9 mouse cellular contexts compared by ENCODE assay signal in the genomic region with DNA sequence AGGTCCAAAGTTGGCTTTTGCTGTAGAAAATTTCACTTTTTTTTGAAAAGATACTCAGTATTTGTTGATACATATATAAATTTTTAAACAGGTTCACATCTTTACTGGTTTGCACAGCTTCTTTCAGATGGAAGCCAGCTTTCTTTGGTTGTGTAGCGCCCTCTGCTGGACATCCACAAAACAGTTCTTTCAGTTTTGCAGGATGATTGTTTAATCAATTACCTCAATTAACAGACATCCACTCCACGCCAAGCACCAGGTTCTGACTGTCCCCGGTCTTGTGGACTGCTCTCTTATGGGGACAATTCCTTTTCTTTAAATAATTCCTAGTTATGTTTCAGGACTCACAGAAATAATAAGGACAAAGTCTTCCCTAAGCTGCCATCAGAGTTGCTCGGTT. TPM values are rescaled to one million over a fixed set of nuclear protein-coding genes. Genes with fewer than 3 reads are reported as not detected.
DNase-seq lines count a peak whose midpoint lies in the region; ATAC-seq lines count a peak whose summit lies in the region.
"Had no signal": no experiment of that assay in that cellular context is flagged by ENCODE, and none has a peak within 500 bp of the region (broad histone marks: within the 10 kb centered on the region; RNA-seq: fewer than 3 reads in every experiment).

No protein-coding gene starts in this region.

- peak; percentile 17 to 81 for DNase-seq in frontal cortex, adult 2 months (ENCODE audit: extremely low spot score in 1 of 2, low spot score in 1 of 2)
- DNase-seq in c-Kit-positive CD71-positive TER-119-positive erythroid progenitor cells, embryonic 14.5 days (ENCODE audit: low spot score), result peak; percentile 43
- DNase-seq in frontal cortex, postnatal 25 days (ENCODE audit: low spot score in 2 of 2), result peak; percentile 42 to 60
- peak; percentile 82 for DNase-seq in kidney, postnatal 4 days
- DNase-seq in lung, postnatal 10 days, result peak; percentile 67
- DNase-seq in spleen, postnatal 10 days (ENCODE audit: low spot score in 2 of 2), result peak; percentile 37 to 71

- ATAC-seq in frontal cortex, adult (ENCODE audit: low TSS enrichment), result no peak
- peak; percentile 69 for ATAC-seq in CD4-positive, CD25-positive, alpha-beta regulatory T cell, adult 4 months

RNA-seq across cellular contexts. Expression of gene Gbp5, which starts 17.9 kb away (rescaled TPM):
- polyA plus RNA-seq in frontal cortex, adult 2 months (2012; rRNA removed), result 3.0 TPM in 2 replicates
- 10 to 100 TPM; 18.3 to 29.5 TPM for polyA plus RNA-seq in CD4-positive, CD25-positive, alpha-beta regulatory T cell, adult 4 months (2017; shearing (Covaris generic))
- polyA plus RNA-seq: limb, embryonic 15.5 days had no signal

RNA-seq across cellular contexts. Expression of gene Gbp7, which starts 54.2 kb away (rescaled TPM):
- 2.4 and 3.5 TPM in 2 replicates for polyA plus RNA-seq in frontal cortex, adult 2 months (2012; rRNA removed)
- 100 to 1,000 TPM; 242 to 294 TPM for polyA plus RNA-seq in CD4-positive, CD25-positive, alpha-beta regulatory T cell, adult 4 months (2017; shearing (Covaris generic))

Comparison
In these comparisons a context has a peak if more than half of its experiments do, and no peak if none do; other contexts are left out.
1. RNA of gene Gbp7, which starts 54.2 kb away (polyA plus RNA-seq): 242 to 294 TPM in CD4-positive, CD25-positive, alpha-beta regulatory T cell, adult 4 months; 2.4 to 3.5 TPM in frontal cortex, adult 2 months; every median in the first group is over 10 times any median in the second.
2. Peak in every context shown above with its lines, with median percentiles within 50 percentile points of each other: DNase-seq.